Mouse (Mus musculus): ENCODE results near the gene Chpf2. TPM values are rescaled to one million over a fixed set of nuclear protein-coding genes. Genes with fewer than 3 reads are reported as not detected.

Gene Chpf2
- total RNA-seq, 2 experiments from 2014 or later, result 54.6 to 64.1 TPM

GRCm38 (mm10) chr5:24604080-24604655 is 17.6 kb downstream of the Chpf2 start:
- DNase-seq (ENCODE audit: low spot score in 2 of 2), result no peak

- peak; percentile 76 to 86 for DNase-seq (ENCODE audit: low spot score in 2 of 2)
These were observed 18.1 kb downstream of the Chpf2 start for GRCm38 (mm10) chr5:24604656-24605100.

GRCm38 (mm10) chr5:24605321-24605979 is 18.9 kb downstream of the Chpf2 start:
- peak in 1 of 2 experiments; percentile 19 for DNase-seq (ENCODE audit: low spot score in 2 of 2)

- DNase-seq (ENCODE audit: low spot score in 2 of 2), result peak in 1 of 2 experiments; percentile 38
These were observed 19.6 kb downstream of the Chpf2 start for GRCm38 (mm10) chr5:24605980-24606665.

- no peak for DNase-seq (ENCODE audit: low spot score in 2 of 2)
These were observed 22.8 kb downstream of the Chpf2 start for GRCm38 (mm10) chr5:24609388-24609787.

GRCm38 (mm10) chr5:24611366-24612301 is 25.1 kb downstream of the Chpf2 start:
- DNase-seq (ENCODE audit: low spot score in 2 of 2), result peak; percentile 71 to 77

GRCm38 (mm10) chr5:24612302-24612649 is 25.7 kb downstream of the Chpf2 start:
- no peak for DNase-seq (ENCODE audit: low spot score in 2 of 2)

GRCm38 (mm10) chr5:24615097-24615496 is 28.6 kb downstream of the Chpf2 start:
- peak in 1 of 2 experiments; percentile 21 for DNase-seq (ENCODE audit: low spot score in 2 of 2)

GRCm38 (mm10) chr5:24618921-24619320 is 32.4 kb downstream of the Chpf2 start:
- no peak for DNase-seq (ENCODE audit: low spot score in 2 of 2)

GRCm38 (mm10) chr5:24620116-24620515 is 33.6 kb downstream of the Chpf2 start:
- DNase-seq (ENCODE audit: low spot score in 2 of 2), result no peak

- no peak for DNase-seq (ENCODE audit: low spot score in 2 of 2)
These were observed 34.1 kb downstream of the Chpf2 start for GRCm38 (mm10) chr5:24620626-24621025.

- DNase-seq (ENCODE audit: low spot score in 2 of 2), result no peak
These were observed 36.0 kb downstream of the Chpf2 start for GRCm38 (mm10) chr5:24622386-24623040.

GRCm38 (mm10) chr5:24623041-24623985 is 36.8 kb downstream of the Chpf2 start:
- DNase-seq (ENCODE audit: low spot score in 2 of 2), result no peak

GRCm38 (mm10) chr5:24623986-24624821 is 37.7 kb downstream of the Chpf2 start, which contains the start of gene Smarcd3:
Gene Smarcd3 (minus strand): TSS chr5:24624411.
- DNase-seq (ENCODE audit: low spot score in 2 of 2), result peak; percentile 76 to 84

GRCm38 (mm10) chr5:24624822-24625120 is 38.2 kb downstream of the Chpf2 start:
- no peak for DNase-seq (ENCODE audit: low spot score in 2 of 2)

- DNase-seq (ENCODE audit: low spot score in 2 of 2), result no peak
These were observed 43.2 kb downstream of the Chpf2 start for GRCm38 (mm10) chr5:24629712-24630111.

- DNase-seq (ENCODE audit: low spot score in 2 of 2), result no peak
These were observed 48.6 kb downstream of the Chpf2 start for GRCm38 (mm10) chr5:24635093-24635492.

- no peak for DNase-seq (ENCODE audit: low spot score in 2 of 2)
These were observed 49.1 kb downstream of the Chpf2 start for GRCm38 (mm10) chr5:24635526-24636141.
